Mouse (Mus musculus): ENCODE measurements around the gene Fsd1.

Fsd1 gene

GRCm38 (mm10) chr17:56031431-56031830 is 45.1 kb downstream of the Fsd1 start:
- no peak for DNase-seq

GRCm38 (mm10) chr17:56032127-56032733 is 45.9 kb downstream of the Fsd1 start:
- DNase-seq = peak in 1 of 2 experiments; percentile 51

DNA sequence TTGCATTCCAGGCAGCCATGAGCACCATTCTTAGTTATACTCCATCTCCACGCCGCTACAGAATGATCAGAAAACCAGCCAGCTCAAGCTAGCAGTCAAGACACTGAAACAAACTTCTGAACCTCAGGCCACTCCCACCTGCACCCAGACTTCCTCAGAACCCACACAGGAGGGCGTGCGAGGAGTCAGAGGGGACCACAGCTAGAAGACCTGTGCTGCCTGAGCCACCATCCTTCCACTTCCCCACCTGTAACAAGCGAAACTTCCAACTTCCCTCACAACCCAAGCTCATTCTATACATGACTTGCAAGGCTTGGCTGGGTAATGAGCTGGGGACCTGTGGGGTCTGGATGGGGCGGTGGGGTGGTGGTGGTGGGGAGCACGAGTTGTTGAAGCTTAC is 46.5 kb downstream of the Fsd1 start:
- no peak for DNase-seq

DNA sequence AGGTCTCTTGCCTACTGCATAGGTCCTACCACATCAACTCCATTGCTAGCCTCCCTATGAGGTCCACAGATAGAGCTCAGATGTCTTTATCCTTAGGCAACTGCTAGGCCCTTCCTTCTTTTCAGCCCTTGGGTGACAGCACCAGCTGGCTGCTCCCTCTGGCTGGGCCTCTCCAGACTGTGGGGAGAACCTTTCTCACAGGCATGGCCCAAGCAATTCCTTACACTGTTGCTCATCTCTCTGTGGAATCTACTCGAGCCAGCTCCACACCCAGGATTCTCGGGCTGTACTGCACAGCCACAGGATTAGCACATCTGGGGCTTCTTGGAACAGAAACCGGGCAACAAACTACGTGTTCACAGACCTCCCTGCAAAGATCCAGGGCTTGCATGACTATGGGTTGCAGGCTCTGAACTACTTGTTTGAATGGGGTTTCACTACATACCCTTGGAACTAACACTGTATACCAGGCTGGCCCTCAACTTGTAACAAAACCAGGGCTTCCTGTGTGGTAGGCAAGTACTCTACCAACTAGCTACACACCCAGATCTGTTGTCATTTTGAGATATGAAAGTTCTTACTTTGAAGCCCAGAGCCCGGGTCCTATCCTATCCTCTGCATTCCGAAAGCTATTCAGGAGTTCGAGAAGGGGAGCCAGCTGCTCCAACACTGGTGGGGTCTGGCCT is 47.9 kb downstream of the Fsd1 start:
- DNase-seq = no peak

GRCm38 (mm10) chr17:56034726-56035100 is 48.4 kb downstream of the Fsd1 start:
- DNase-seq = no peak

DNA sequence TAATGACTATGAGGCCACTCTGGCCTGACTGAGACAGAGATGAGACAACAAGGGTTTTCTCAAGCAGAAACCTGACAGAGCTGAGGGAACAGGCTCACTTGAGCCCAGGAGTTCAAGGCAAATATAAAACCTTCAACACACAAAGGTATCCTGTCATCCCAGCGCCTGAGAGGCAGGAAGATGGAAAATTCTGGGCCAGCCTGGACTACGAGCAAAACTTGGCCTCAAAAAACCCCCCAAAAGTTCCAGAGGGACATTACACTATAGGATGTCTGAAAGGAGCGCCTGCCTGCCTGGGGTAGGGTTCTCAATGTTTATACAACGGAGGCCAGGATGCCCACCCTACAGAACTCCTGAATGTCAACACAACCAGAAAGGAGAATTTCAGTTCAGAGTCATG is 48.9 kb downstream of the Fsd1 start:
- no peak for DNase-seq

GRCm38 (mm10) chr17:56036176-56036900 is 50.0 kb downstream of the Fsd1 start, which contains the start of gene Sh3gl1:
TSS of gene Sh3gl1 (minus strand) at chr17:56036635.
- peak; percentile 99 for DNase-seq

GRCm38 (mm10) chr17:56036901-56037287 is 50.6 kb downstream of the Fsd1 start:
- DNase-seq = no peak

DNA sequence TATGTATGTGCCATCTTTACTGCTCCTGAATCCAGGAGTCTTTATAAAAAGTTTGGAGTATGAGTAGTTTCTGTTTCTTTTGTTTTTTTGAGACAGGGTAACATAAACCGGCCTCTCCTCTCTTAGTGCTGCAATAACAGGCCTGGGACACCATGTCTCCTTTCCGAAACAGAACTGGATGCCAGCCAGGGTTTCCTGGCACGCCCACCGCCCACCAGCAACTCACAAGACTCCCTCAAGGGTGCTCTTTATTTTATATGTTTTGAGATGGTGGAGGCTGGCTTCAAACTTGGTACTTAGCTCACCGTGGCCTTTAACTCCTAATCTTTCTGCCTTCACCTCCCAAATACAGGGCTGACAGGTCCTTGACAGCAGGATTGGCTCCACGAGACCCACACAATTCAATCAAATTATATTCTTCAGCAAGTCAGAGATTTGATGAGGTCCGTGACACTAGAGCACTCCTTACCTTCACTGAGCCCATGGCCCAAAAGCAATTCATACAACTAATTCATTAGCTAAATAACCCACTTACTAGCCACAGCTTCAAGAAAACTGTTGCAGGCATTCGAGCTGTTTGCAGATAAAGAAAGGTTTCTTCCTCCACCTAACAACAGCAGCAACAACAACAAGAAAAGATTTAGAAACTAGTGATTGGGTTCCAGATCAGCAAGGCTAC is 52.4 kb downstream of the Fsd1 start:
- DNase-seq = no peak

DNA sequence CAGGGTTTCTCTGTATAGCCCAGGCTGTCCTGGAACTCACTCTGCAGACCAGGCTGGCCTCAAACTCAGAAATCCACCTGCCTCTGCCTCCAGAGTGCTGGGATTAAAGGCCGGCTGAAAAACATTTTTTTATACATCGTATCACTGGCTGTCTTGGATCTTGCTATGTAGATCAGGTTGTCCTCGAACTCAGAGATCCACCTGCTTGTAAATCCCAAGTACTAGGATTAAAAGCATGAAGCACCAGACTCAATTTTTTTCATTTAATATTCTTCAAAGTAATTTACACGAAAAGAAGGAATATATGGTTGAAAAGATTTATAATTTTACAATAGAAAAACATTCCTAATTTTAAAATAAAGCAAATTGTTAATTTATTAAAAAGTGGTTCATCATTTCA is 53.0 kb downstream of the Fsd1 start:
- DNase-seq = no peak

DNA sequence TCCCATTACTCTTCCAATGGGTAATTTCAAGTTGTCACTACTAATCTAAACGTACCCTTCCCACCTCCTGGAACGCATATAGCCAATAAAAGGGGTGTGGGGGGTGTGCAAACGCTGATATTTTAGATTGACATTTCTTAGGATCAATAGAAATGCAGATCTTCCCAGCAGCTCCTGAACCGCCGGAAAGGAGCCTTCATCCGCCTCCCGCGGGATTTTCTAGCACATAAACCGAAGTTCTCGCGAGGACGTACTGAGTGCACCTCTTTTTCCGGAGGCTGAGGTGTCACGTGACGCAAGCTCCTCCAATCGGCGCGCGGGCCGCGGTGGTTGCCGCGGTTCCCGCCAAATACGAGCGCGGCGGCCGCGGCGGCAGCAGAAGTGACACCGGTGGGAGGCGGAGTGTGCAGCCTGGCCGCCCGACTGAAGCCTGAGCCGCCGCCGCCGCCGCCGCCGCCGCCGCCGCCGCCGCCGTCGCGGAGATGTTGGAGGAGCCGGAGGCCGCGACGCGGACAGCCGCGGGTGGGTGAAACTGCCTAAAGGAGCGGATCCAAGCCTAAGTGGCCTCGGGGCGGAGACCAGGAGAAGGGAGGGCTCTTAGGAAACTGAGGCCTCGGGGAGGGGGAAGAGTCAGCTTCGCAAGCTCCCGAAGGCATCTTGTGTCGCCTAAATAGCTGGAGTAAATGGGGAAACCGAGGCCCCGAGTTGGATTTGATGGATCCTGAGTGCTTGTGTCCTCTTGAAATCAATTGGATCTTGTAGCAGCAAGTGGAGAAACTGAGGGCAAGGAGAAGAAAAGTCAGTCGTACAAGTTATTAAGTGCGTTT is 53.9 kb downstream of the Fsd1 start, which contains the start of gene Chaf1a:
TSS of gene Chaf1a (plus strand) at position 410 of the 827 bp plus-strand sequence.
- peak; percentile 98 to 99 for DNase-seq

- DNase-seq = peak in 1 of 2 experiments; percentile 53
These were observed 54.5 kb downstream of the Fsd1 start for GRCm38 (mm10) chr17:56040857-56041163.

Data from kidney, postnatal 4 days (tissue).